Mouse (Mus musculus): ENCODE measurements at regions not wholly inside any gene's neighbourhood (a gene's known extent, or its start where the extent isn't known, plus 50 kb on each side); places are given as distances from the start of the nearest gene placed in this dataset. TPM values are rescaled to one million over a fixed set of nuclear protein-coding genes. Genes with fewer than 3 reads are reported as not detected.

DNA sequence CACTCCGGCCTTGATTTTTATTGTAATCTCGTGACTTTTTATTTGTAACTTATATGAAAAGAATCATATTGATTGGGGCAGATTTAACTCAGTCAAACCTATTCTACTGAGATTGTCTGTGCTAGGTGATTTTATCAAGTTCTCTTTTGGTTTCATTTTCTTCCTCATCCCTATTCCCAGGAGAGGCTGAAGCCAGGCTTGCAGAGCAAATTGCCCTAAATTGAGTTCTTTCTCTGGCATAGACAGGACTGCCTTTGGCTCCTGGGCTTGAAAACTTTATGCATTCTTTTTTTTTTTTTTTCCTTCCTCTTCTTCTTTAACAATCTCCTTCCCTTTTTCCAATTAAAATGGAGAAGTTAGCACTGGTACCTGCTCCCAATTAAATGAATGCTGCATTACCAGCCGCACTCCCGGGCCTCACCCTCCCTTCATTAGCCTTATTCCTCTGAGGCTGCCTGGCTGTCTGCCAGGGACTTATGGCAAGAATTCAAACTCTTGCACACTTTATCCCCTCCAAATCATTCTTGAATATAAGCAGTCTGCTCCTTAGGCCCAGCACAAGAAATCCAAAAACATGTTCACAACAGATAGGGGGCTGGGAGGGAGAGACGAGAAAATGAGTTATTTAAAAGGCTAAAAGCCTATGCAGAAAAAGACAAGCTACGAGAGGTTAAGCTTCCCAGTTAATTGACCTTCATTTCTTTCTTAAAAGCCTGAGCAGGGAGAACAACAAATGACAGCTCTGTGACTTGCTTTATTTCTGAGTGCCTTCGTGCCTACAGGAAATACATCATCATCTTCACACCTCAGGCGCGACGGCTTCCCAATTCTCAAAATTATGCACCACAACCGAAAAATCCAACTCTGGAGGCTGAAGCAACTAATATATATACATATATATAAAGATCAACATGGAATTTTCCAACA is 476.8 kb upstream of the Mms22l start:
- H3K4me3 ChIP-seq (replicated peaks; ENCODE audit: low read length): no peak overlapping the region
- peak overlapping the region; percentile 20 for H3K4me2 ChIP-seq (ENCODE audit: low read length)
- H3K4me1 ChIP-seq (replicated peaks; ENCODE audit: control insufficient read depth, insufficient read depth, low read length): peaks cover 10% of the 10 kb centered on the region
- ATAC-seq: peak; percentile 94
- H3K36me3 ChIP-seq (ENCODE audit: control insufficient read depth, insufficient read depth): no peaks in the 10 kb centered on the region
- WGBS: 10% methylated on average over 11 of the region's 11 CpGs
- no peak overlapping the region; the same call in 1 of the 2 replicates for H3K9ac ChIP-seq (replicated peaks; ENCODE audit: low read depth, low read length)
- peak overlapping the region; percentile 62 for H3K27ac ChIP-seq (ENCODE audit: low read length)
- H3K9me3 ChIP-seq (ENCODE audit: control insufficient read depth, low read length): no peaks in the 10 kb centered on the region
- no peaks in the 10 kb centered on the region for H3K27me3 ChIP-seq (replicated peaks; ENCODE audit: control insufficient read depth, insufficient read depth, low read length)

Small RNA genes lying in the stretch of these regions (microRNA-seq; reads per million reads assigned to microRNA genes)
- not detected for gene Gm25978
